Mouse (Mus musculus): ENCODE results near the gene Trip4.
"Not testable (repeated sequence)": the region's sequence is repeated elsewhere in the genome, so short reads cannot be mapped to it uniquely, and the experiment has no call there.

Gene Trip4

GRCm38 (mm10) chr9:65794313-65794712, 114.3 kb downstream of the Trip4 start:
- DNase-seq (ENCODE audit: low read depth, low spot score) = no peak

GRCm38 (mm10) chr9:65793506-65793905, 115.1 kb downstream of the Trip4 start:
- DNase-seq (ENCODE audit: low read depth, low spot score) = no peak

GRCm38 (mm10) chr9:65793086-65793485, 115.5 kb downstream of the Trip4 start:
- DNase-seq (ENCODE audit: low read depth, low spot score) = no peak

GRCm38 (mm10) chr9:65791846-65792245, 116.7 kb downstream of the Trip4 start:
- DNase-seq (ENCODE audit: low read depth, low spot score) = no peak

GRCm38 (mm10) chr9:65791106-65791505, 117.5 kb downstream of the Trip4 start:
- DNase-seq (ENCODE audit: low read depth, low spot score) = no peak

GRCm38 (mm10) chr9:65789788-65790187, 118.8 kb downstream of the Trip4 start:
- no peak for DNase-seq (ENCODE audit: low read depth, low spot score)

- no peak for DNase-seq (ENCODE audit: low read depth, low spot score)
Observed at GRCm38 (mm10) chr9:65788556-65788955, 120.0 kb downstream of the Trip4 start.

GRCm38 (mm10) chr9:65787829-65788344, 120.7 kb downstream of the Trip4 start:
- no peak for DNase-seq (ENCODE audit: low read depth, low spot score)

- DNase-seq (ENCODE audit: low read depth, low spot score) = no peak
Observed at GRCm38 (mm10) chr9:65786885-65787787, 121.5 kb downstream of the Trip4 start.

- DNase-seq (ENCODE audit: low read depth, low spot score) = no peak
Observed at GRCm38 (mm10) chr9:65785772-65786368, 122.7 kb downstream of the Trip4 start.

- DNase-seq (ENCODE audit: low read depth, low spot score) = not testable (repeated sequence)
Observed at GRCm38 (mm10) chr9:65779619-65780018, 129.0 kb downstream of the Trip4 start.

All from CD4-positive helper T cell, adult 2 months (primary cell).